Mouse (Mus musculus): ENCODE measurements at regions not wholly inside any gene's neighbourhood (a gene's known extent, or its start where the extent isn't known, plus 50 kb on each side); places are given as distances from the start of the nearest gene placed in this dataset.
"Not testable (repeated sequence)": the region's sequence is repeated elsewhere in the genome, so short reads cannot be mapped to it uniquely, and the experiment has no call there.

GRCm38 (mm10) chr10:120726369-120726768, 172.5 kb downstream of the Msrb3 start:
- no peak for DNase-seq (ENCODE audit: low read depth, low spot score)

GRCm38 (mm10) chr10:120721956-120722532, 176.9 kb downstream of the Msrb3 start:
- no peak for DNase-seq (ENCODE audit: low read depth, low spot score)

DNA sequence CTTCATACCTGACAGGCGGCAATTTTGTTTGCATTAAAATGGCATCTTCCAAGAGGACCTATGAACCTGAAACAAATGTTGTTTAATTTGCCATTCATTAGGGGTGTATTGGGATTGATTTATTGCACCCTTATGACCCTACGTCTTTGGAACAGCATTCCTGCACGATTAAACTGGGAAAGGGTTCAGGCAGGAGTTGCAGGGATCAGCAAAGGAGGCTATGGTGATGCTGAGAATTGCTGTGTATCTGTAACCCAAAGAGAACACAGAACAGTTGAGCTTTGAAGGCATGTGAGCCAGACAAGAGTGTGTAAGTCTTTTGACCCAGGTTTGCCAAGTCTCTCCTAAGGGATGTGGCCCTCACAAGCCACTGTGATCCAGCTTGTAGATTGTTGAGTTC, 177.9 kb downstream of the Msrb3 start:
- no peak for DNase-seq (ENCODE audit: low read depth, low spot score)

GRCm38 (mm10) chr10:120720061-120720460, 178.8 kb downstream of the Msrb3 start:
- no peak for DNase-seq (ENCODE audit: low read depth, low spot score)

GRCm38 (mm10) chr10:120717159-120717567, 181.7 kb downstream of the Msrb3 start:
- no peak for DNase-seq (ENCODE audit: low read depth, low spot score)

GRCm38 (mm10) chr10:120716391-120716790, 182.5 kb downstream of the Msrb3 start:
- no peak for DNase-seq (ENCODE audit: low read depth, low spot score)

DNA sequence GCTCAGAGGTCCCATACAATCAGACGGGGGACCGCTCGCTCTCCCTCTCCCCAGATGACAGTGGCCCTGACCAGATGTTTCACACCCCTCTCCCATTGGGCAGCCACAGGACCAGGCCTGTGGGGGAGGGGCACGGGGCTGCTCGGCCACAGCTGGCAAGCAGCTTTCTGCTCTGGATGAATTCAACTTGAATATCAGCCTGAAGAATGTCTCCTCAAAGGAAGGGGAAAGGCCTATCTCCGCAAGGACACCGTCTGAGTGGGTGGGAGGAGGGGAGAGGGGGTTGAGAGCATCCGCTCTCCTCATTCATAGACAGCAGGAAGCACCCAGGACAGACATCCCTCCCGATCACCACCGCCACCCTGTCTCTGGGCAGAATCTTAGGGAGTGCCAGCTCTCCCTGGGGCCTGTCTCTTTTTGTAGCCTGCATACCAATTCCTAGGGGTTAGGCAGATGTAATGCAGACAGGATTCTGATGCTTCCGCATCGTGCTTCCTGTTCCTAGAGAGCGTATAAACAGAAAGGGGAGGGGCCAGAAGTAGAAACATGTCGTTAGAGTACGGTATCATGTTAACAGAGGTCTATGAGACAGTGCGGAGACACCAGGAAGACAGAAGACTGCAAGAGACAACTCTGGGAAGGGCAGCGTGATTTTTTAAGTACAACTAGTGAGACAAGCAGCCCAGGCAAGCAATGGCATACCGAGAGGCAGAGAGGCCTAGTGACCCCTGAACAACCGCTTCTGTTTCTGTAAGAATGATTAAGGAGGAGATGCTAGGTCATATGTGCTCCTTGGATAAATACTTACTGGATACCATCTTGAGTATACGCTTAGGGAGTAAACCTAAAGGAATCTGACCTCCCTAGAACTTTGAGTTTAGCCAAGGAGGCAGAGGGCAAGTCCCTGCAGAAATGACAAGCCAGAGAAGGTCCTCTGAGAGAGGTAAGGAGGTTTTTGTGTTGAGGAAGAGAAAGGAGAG, 190.8 kb downstream of the Msrb3 start:
- no peak for DNase-seq (ENCODE audit: low read depth, low spot score)

DNA sequence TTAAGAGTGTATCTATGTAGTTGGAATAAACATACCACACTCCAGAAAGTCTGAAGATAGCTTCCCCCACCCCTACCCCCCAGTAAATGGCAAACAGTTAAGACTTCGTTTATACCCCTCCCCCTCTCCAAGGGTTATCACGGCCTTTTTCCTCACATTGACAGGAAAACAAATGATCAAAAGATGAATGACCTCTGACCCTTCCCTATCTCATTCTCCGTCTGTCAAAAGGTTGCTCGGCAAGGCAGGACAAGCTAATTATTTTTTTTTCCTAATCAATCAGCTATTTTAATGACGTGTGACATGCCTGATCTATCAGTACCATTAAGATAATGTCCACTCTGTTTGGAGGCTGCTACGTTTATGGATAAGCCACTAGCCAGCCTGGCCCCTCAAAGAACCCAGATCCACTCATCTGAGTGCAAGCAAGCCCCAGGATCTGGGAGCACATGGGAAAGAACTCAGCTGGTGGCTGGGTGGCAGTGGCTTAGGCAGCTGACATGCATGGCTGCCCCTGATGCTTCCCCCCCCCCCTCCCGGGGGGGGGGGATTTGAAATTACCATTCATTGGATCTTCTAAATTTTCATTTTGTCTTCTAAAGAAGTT, 192.1 kb downstream of the Msrb3 start:
- no peak for DNase-seq (ENCODE audit: low read depth, low spot score)

DNA sequence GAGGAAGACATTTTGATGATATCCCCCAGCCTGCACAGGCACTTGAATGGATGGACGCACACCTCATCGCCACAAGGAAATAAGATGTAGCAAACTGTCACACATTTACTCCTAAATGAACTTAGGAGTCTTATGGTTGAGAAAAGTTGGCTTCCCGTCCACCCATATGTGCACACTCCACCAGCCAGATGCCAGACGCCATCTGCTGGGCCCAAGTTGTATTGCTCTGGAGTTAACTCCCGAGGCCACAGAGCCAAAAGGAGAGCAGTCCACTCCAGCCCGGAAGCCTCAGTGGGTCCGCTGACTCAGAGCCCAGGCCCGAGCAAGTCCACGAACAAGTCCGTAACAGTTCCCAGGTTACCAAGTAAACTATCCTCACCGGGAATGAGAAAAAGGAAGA, 197.1 kb downstream of the Msrb3 start:
- peak; percentile 57 for DNase-seq (ENCODE audit: low read depth, low spot score)

- DNase-seq (ENCODE audit: low read depth, low spot score): peak; percentile 16
Measured at GRCm38 (mm10) chr10:120697275-120697856, 201.5 kb downstream of the Msrb3 start.

GRCm38 (mm10) chr10:120696481-120696880, 202.4 kb downstream of the Msrb3 start:
- no peak for DNase-seq (ENCODE audit: low read depth, low spot score)

GRCm38 (mm10) chr10:120694472-120694871, 204.4 kb downstream of the Msrb3 start:
- DNase-seq (ENCODE audit: low read depth, low spot score): no peak

GRCm38 (mm10) chr10:120691451-120691850, 207.4 kb downstream of the Msrb3 start:
- no peak for DNase-seq (ENCODE audit: low read depth, low spot score)

DNA sequence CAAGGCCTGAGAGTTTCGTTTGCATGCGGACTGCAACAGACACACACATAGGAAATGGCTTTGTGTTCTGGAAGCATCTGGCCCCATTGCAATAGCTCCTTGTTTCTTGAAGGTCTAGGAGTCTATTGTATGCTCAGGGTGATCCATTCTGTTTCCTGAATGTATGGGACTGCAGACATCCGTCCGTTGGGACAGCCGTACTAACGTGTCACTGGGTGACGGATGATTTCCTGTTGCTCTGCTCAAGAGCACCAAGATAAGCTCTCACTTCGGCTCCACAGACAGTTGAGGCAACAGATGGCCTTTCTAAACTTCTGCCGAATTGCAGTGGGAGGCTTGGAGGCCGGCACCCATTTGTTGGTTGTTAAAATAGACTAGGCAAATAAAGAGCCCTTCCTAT, 209.9 kb upstream of the Hmga2 start:
- DNase-seq (ENCODE audit: low read depth, low spot score): no peak

- no peak for DNase-seq (ENCODE audit: low read depth, low spot score)
Measured at GRCm38 (mm10) chr10:120682021-120682420, 205.8 kb upstream of the Hmga2 start.

- DNase-seq (ENCODE audit: low read depth, low spot score): no peak
Measured at GRCm38 (mm10) chr10:120679982-120680381, 203.7 kb upstream of the Hmga2 start.

GRCm38 (mm10) chr10:120678277-120678676, 202.0 kb upstream of the Hmga2 start:
- no peak for DNase-seq (ENCODE audit: low read depth, low spot score)

DNA sequence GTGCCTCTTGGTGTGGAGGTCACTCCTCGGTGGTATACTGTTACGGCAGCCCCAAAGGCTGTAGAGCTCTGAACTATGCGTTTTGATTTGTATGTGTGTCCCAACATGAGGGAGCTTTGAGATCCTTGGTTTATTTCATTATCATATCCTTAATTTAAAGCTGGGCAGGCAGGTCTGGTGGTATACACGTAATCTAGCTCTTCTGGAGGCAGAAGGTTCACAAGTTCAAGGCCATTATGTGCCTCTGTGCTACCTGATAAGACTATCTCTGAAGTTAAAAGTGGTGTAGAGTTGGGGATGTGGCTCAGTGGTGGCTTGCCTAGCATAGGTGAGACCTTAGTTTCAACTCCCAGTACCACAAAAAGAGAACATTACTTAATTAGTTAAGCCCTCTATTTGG, 199.1 kb upstream of the Hmga2 start:
- no peak for DNase-seq (ENCODE audit: low read depth, low spot score)

- no peak for DNase-seq (ENCODE audit: low read depth, low spot score)
Measured at GRCm38 (mm10) chr10:120674321-120675045, 198.2 kb upstream of the Hmga2 start.

DNA sequence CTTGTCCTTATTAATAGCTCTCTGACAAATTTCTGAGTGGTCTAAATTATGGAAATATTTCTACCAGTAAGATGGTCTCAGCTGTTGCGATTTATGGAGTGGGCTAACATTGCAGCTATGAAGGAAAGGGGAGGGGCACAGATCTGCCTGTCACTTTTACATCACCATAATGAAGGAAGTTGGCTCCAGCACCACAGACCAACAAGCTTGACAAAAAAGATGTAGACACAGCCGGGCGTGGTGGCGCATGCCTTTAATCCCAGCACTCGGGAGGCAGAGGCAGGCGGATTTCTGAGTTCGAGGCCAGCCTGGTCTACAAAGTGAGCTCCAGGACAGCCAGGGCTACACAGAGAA, 191.4 kb upstream of the Hmga2 start:
- DNase-seq (ENCODE audit: low read depth, low spot score): not testable (repeated sequence)

DNA sequence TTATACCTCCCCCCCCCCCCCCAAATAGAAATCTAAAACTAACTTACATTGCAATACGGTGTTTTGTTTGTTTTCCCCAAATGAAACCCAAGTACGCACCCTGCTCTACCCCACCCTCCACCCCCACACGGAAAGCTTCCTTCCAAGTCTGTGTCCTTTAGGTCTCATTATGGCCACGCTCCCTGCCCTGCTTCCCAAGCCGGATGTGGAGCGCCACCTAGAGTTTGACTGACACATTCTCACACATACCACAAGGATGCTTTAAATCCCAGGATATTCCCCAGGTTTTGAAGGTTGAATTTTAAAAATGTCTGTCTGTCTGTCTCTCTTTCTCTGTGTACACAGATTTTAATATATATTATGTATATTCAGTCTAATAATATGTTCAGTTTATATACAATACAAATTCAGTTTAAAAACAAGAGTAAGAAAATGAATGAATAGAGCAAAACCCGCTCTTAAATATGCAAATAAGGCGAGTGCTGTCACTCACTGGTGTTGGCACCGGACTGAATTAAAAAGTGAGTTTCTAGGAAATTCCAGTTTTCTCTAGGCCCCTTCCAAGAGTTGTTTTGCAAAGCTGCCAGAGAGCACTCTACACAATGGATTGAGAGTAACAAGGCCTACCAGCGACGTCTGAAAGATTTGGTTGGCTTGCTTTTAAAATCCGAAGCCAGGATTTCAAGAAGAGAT, 190.9 kb upstream of the Hmga2 start:
- DNase-seq (ENCODE audit: low read depth, low spot score): no peak

Data from CD4-positive helper T cell, adult 2 months (primary cell).